Mouse (Mus musculus) lung, embryonic 14.5 days (tissue): ENCODE results near the gene Xlr3b. TPM values are rescaled to one million over a fixed set of nuclear protein-coding genes. Genes with fewer than 3 reads are reported as not detected.
"Not testable (repeated sequence)": the region's sequence is repeated elsewhere in the genome, so short reads cannot be mapped to it uniquely, and the experiment has no call there.

Experiments
- ATAC-seq: fragments of 200-750 bp; cut with Nextera tagmentation; 2 replicates; pipeline ENCODE4 v1.8.0; 2017; ENCODE audit warnings: mild to moderate bottlenecking, moderate TSS enrichment, moderate library complexity; ENCODE audit not compliant: insufficient read depth
- DNase-seq: peaks from one replicate; pipeline ENCODE4 v3.0.0-alpha.2; 2015
- H3K27ac ChIP-seq: fragments of 300-500 bp; sonication (generic); 2 replicates; pipeline ENCODE4 v1.5.1; 2014; ENCODE audit warnings: low read depth, mild to moderate bottlenecking, moderate library complexity
- H3K27me3 ChIP-seq: fragments of 300-500 bp; sonication (generic); 2 replicates; pipeline ENCODE4 v1.6.1; 2014; ENCODE audit warnings: low read length, control low read depth; ENCODE audit not compliant: insufficient read depth
- H3K36me3 ChIP-seq: fragments of 300-500 bp; sonication (generic); 2 replicates; pipeline ENCODE4 v1.6.1; 2014; ENCODE audit warnings: control low read depth; ENCODE audit not compliant: insufficient read depth
- H3K4me1 ChIP-seq: fragments of 300-500 bp; sonication (generic); 2 replicates; pipeline ENCODE4 v1.6.1; 2014; ENCODE audit warnings: antibody characterized with exemption, control low read depth; ENCODE audit not compliant: insufficient read depth
- H3K4me2 ChIP-seq: fragments of 300-500 bp; sonication (generic); 2 replicates; pipeline ENCODE4 v1.6.1; 2014; ENCODE audit warnings: mild to moderate bottlenecking
- H3K4me3 ChIP-seq: fragments of 300-500 bp; sonication (generic); 2 replicates; pipeline ENCODE4 v1.5.1; 2014; ENCODE audit warnings: low read depth, low read length
- H3K9ac ChIP-seq: fragments of 300-500 bp; sonication (generic); 2 replicates; pipeline ENCODE4 v1.6.1; 2014
- H3K9me3 ChIP-seq: fragments of 300-500 bp; sonication (generic); 2 replicates; pipeline ENCODE4 v1.6.1; 2016; ENCODE audit warnings: low read depth, low read length, control low read depth
- CTCF ChIP-seq: IDR thresholded peaks from 2 replicates; pipeline ENCODE4 v1.5.1; 2016; ENCODE audit warnings: antibody characterized with exemption, low read depth
- WGBS: fragments of 180-500 bp; shearing (Covaris S2); extraction: QIAGEN DNeasy Blood & Tissue Kit; methylation state at CpG from one replicate; pipeline ENCODE4 v1.1.7; 2014; 5-methylcytosine and 5-hydroxymethylcytosine counted together
- polyA plus RNA-seq: library from polyadenylated mRNA; unstranded; fragments of >200 nt; fragmentation: Nextera tagmentation; extraction: Ambion mirVana; gene quantifications from 2 replicates; pipeline ENCODE4 v1.2.1, GENCODE M21; 2014

The Xlr3b gene
- 8.8 and 16.8 TPM in 2 replicates for polyA plus RNA-seq

DNA sequence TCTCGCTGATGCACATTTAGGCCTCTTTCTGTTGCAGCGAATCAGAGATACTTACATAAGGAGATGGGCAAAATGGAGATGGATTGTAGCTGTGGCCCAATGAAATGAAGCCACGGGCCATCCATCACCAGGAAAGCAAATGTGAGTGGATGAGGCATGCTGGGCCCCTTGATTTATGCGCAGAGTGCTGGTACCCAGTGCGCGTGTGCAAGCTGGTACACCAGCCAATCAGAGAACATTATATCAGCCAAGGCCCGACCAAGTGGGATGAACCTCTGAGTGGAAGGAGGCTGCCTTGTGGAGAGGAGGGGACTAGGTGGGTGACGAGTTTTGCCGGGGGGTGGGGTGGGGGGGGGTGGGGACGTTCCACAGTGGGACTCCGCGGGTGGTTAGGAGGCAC lies at the start of gene Xlr3b:
Gene Xlr3b (plus strand): TSS at position 274 of the 400 bp plus-strand sequence.
- H3K4me1 ChIP-seq, H3K9ac ChIP-seq, H3K36me3 ChIP-seq, H3K4me2 ChIP-seq, H3K9me3 ChIP-seq, H3K27ac ChIP-seq, H3K27me3 ChIP-seq, H3K4me3 ChIP-seq: not testable (repeated sequence)
- ATAC-seq (peak; percentile 54; the same call in 1 of the 2 replicates), DNase-seq (peak; percentile 1)
- 67% methylated on average over 12 of the region's 12 CpGs for WGBS

DNA sequence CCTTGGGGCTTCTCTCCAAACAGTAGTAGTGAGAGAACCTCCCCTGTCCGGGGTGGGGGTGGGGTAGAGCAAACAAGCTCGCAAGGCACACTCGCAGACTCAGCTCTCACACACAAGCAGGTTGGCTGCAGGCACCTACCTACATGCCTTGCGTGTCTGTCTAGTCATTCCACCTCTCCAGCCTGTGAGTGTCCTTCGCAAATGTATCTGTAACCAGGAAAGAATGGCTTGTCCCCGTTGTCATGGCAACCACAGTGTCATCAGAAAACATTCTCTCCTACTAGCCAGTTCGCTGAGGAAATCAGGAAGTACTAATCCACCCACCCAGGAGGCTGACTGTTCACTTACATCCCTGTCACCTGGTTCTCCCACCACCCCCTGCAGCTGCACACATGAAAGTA lies 48.8 kb upstream of the Xlr3b start:
- not testable (repeated sequence) for H3K27ac ChIP-seq, H3K4me3 ChIP-seq, DNase-seq, H3K4me2 ChIP-seq, H3K27me3 ChIP-seq, H3K9ac ChIP-seq, H3K4me1 ChIP-seq, H3K9me3 ChIP-seq, H3K36me3 ChIP-seq
- no CpG with 5 or more reads among the region's 7 CpGs for WGBS
- ATAC-seq: peak; percentile 68

DNA sequence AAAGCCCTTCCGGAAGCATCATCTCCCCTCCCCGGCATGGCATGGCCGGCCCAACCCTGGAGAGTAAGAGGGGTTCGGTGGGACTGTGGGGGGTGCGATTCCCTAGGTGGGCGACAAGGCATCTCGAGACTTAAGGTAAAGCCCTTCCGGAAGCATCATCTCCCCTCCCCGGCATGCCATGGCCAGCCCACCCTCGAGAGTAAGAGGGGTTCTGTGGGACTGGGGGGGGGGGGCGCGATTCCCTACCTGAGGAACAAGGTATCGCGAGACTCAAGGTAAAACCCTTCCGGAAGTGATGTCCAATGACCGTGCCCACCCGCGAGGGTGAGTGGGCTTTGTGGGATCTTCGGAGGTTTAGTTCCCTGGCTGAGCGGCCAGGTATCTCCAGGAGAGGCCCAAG lies 43.5 kb upstream of the Xlr3b start, which contains the start of gene Xlr5b:
Gene Xlr5b (plus strand): TSS at position 301 of the 400 bp plus-strand sequence.
- not testable (repeated sequence) for H3K4me3 ChIP-seq, ATAC-seq, H3K9me3 ChIP-seq, H3K27ac ChIP-seq, H3K4me2 ChIP-seq, DNase-seq, H3K36me3 ChIP-seq, H3K27me3 ChIP-seq, H3K4me1 ChIP-seq, H3K9ac ChIP-seq
- no CpG with 5 or more reads among the region's 20 CpGs for WGBS

DNA sequence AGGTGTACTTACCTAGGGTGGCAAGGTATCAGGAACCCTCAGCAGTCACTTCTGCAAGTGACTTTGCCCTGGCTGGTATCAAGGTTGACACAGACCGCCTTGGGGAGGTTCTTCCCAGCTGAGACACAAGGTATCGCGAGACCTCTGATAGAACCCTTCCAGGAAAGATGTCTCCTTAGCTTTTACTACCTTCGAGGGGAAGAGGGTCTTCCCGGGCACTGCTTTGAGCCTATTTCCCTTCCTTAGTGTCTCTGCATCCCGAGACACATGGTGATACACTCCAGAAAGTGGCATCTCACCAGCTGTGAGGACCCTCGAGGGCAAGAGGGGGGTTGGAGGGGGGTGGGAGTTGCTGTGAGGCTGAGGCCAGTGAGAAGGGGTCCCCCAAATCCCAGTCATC lies 42.7 kb upstream of the Xlr3b start, which contains the start of gene DXBay18:
Gene DXBay18 (minus strand): TSS at position 101 of the 400 bp plus-strand sequence.
- not testable (repeated sequence) for DNase-seq, H3K9ac ChIP-seq, H3K36me3 ChIP-seq, H3K27ac ChIP-seq, H3K4me1 ChIP-seq, H3K4me2 ChIP-seq, H3K27me3 ChIP-seq, ATAC-seq, H3K4me3 ChIP-seq, H3K9me3 ChIP-seq
- WGBS: no CpG with 5 or more reads among the region's 7 CpGs

DNA sequence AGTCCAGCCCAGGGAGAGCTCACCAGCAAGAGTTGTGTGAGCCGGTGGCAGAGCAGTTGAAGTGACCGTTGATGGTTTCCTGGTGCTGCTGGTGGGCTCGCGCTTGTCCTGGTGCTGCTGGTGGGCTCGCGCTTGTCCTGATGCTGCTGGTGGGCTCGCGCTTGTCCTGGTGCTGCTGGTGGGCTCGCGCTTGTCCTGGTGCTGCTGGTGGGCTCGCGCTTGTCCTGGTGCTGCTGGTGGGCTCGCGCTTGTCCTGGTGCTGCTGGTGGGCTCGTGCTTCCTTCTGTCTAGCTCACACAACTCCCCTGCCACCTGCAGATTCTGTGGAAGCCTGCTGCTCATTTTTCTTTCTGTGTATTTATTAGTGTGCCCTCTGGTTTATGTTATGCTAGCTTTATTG lies 15.1 kb upstream of the Xlr3b start, which contains the start of gene Spin2d:
Gene Spin2d (minus strand): TSS at position 101 of the 400 bp plus-strand sequence.
- H3K36me3 ChIP-seq, H3K4me3 ChIP-seq, H3K4me1 ChIP-seq, ATAC-seq, H3K27ac ChIP-seq, H3K27me3 ChIP-seq, H3K9me3 ChIP-seq, H3K4me2 ChIP-seq, H3K9ac ChIP-seq, DNase-seq: not testable (repeated sequence)
- 76% methylated on average over 6 of the region's 15 CpGs for WGBS

DNA sequence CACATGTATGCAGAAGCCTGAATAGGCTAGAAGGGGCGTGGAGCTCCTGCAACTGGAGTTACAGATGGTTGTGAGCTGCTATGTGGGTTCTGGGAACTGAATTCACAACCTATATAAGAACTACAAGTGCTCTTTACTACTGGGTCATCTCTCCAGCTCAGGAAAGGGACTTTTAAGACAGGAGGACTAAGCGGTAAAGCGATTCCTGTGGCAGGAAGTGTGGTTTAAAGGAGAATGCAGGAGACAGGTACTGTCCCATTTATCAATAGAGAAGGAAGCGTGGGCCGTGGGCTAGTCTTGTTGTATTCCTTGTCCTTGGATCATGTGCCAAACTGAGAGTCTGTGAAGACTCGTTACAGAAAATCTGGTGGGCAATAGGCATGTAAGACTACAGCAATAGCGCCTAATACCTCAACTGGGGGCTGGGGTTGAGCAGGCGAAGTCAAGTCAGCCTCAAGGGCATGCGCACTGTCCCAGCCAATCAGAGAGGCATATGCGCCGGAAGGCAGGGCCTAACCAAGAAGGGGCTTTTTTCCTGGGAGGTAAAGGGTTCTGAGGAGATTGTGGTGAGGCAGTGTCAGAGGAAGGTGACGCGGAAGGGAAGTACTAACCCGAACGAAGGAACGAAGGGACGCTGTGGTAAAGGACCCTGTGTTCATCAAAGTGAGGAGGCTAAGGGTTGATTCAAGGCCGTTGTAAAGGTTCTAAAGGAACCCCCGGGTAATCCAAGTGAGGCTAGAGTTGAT lies 22.0 kb downstream of the Xlr3b start, which contains the start of gene Xlr4b:
Gene Xlr4b (plus strand): TSS at position 515 of the 746 bp plus-strand sequence.
- not testable (repeated sequence) for H3K4me1 ChIP-seq, H3K9ac ChIP-seq, H3K4me2 ChIP-seq, H3K36me3 ChIP-seq, H3K27me3 ChIP-seq, H3K4me3 ChIP-seq, H3K27ac ChIP-seq, DNase-seq, H3K9me3 ChIP-seq, ATAC-seq
- WGBS: 78% methylated on average over 11 of the region's 19 CpGs

DNA sequence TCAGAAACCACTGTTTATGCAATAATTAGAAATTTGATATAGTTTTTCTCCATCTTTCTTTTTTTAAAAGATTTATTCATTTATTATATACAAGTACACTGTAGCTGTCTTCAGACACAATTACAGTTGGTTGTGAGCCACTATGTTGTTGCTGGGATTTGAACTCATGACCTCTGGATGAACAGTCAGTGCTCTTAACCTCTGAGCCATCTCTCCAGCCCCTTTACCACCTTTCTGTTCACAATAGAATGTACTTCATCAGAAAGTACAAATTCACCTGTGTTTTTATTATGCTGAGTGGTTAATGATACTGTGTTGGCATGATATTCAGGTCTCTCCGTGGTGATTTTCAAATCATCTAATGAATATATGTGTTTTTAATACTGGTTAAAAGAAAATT lies 33.4 kb downstream of the Xlr3b start:
- WGBS: 58% methylated on average over 1 of the region's 1 CpGs
- H3K4me3 ChIP-seq: no peak overlapping the region
- H3K4me2 ChIP-seq: no peak overlapping the region
- no peak overlapping the region for H3K27ac ChIP-seq
- no peak overlapping the region for H3K9ac ChIP-seq
- no peaks in the 10 kb centered on the region for H3K27me3 ChIP-seq
- H3K9me3 ChIP-seq: no peaks in the 10 kb centered on the region
- H3K4me1 ChIP-seq: no peaks in the 10 kb centered on the region
- DNase-seq (no peak), ATAC-seq (no peak)
- no peaks in the 10 kb centered on the region for H3K36me3 ChIP-seq
- TF ChIP-seq CTCF: no peak
